Mouse (Mus musculus) layer of hippocampus, postnatal 14 days (tissue): ENCODE data around the gene Msl1. TPM values are rescaled to one million over a fixed set of nuclear protein-coding genes. Genes with fewer than 3 reads are reported as not detected.
"Not testable (repeated sequence)": the region's sequence is repeated elsewhere in the genome, so short reads cannot be mapped to it uniquely, and the experiment has no call there.

Experiments used
- DNase-seq, 2 experiments: peaks; one replicate each; pipeline ENCODE4 v3.0.0; 2021 to 2022; ENCODE audit warnings: low spot score in 2 of 2, mixed read lengths in 1 of 2
- total RNA-seq, 2 experiments: library from RNA; stranded (reverse); gene quantifications; 2 replicates each; pipeline ENCODE4 v1.2.3; 2021

The Msl1 gene
- total RNA-seq, 2 experiments from 2014 or later: 149 to 161 TPM

DNA sequence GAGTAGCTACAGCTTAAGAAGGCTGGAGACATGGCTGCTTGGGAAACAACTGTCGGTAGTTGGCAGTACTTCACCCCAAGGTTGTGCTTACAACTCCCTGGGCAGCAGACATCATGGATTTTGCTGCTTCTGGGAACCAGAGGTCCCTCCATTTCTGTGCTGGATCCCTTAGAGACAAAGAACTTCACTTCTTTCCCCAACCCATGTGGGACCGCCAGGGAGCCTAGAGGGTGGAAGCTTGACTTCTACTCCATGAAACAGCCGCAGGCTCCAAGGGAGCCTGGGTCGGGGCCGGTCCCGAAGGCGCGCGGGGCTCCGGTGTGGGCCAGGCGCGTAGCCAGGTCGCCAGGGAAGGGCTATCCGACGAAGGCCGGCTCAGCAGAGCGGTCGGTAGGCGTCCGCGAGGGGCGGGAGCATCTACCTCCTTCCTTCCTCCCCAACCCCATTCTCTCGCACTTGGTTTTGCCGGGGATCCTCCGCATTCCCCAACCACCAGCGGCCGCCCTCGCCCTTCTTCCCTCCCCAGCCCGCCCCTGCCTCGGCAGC is 774 bp upstream of the Msl1 start:
- peak in 1 of 2 experiments; percentile 84 for DNase-seq

DNA sequence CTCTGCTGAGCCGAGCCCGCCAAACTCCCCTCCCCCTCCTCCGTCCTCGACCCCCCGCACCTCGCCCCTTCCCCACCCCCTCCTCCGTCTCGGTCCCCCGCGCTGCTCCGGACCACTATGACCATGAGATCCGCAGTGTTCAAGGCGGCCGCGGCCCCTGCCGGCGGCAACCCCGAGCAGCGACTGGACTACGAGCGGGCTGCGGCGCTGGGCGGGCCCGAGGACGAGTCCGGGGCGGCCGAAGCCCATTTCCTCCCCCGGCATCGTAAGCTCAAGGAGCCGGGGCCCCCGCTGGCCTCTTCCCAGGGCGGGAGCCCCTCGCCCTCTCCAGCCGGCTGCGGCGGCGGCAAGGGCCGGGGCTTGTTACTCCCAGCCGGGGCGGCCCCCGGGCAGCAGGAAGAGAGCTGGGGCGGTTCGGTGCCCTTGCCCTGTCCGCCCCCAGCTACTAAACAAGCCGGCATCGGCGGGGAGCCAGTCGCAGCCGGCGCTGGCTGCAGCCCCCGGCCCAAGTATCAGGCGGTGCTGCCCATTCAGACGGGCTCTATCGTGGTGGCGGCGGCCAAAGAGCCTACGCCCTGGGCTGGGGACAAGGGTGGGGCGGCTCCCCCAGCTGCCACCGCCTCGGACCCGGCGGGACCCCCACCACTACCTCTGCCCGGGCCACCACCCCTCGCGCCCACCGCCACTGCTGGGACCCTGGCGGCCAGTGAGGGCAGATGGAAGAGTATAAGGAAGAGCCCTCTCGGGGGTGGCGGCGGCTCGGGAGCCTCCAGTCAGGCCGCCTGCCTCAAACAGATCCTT is 598 bp downstream of the Msl1 start:
- no peak for DNase-seq

DNA sequence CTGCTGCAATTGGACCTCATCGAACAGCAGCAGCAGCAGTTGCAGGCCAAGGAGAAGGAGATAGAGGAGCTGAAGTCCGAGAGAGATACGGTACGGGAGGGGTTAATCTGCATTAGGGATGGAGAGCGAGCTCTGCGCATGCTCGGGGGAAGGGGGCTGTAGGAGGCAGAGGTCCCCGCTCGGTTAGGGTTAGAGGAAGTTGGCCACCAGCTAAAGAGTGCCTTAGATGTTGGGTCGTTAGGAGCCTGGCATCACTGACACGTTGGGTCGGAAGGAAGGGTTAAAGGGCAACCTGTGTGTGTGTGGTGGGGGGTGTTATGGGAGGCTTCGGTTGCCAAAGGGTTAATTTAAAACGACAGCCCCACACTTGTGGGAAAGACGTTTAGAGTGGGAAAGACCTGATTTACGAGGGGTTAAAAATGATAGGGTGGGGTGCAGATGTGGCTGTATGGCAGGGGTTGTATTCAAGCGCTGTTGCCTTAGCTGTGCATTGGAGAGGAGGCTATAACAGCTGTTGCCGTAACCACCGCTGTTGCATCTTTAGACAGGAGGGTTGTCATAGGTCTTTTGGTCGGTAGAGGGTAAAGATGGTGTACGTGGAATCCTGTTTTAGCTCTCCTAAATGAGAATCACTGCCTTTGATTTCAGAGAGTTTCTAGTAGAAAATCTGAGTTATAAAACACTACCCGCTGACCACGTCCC is 1.4 kb downstream of the Msl1 start:
- peak; percentile 87 to 88 for DNase-seq

GRCm38 (mm10) chr11:98797306-98797705 is 2.0 kb downstream of the Msl1 start:
- DNase-seq: peak in 1 of 2 experiments; percentile 26

DNA sequence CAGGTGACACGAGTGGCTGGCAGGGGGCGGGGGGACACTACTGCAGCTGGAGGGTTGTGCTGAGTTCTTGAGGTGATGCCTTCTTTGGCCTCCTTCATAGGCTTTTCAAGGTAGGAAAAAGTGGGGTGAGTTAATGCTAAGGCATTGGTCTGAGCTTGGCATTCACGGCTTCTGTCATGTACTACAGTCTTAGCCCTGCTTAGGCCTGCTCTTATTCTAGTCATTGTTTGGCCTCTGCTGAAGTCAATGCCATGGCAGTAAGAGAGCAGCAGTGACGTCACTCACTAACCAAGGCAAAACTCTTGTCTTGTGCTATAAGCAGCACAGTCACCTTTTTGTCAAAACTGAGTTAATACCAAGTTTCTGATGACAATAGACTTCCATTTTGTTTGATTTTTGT is 2.6 kb downstream of the Msl1 start:
- no peak for DNase-seq

- DNase-seq: no peak
Observed at GRCm38 (mm10) chr11:98804605-98805004, 9.3 kb downstream of the Msl1 start, which contains the start of gene Casc3. Gene Casc3, plus strand, starts transcription at chr11:98804905.

- DNase-seq: no peak
Observed at GRCm38 (mm10) chr11:98808417-98808816, 13.1 kb downstream of the Msl1 start.

- peak; percentile 97 to 99 for DNase-seq
Observed at GRCm38 (mm10) chr11:98809457-98810290, 14.4 kb downstream of the Msl1 start.

- DNase-seq: no peak
Observed at GRCm38 (mm10) chr11:98810686-98811085, 15.4 kb downstream of the Msl1 start.

DNA sequence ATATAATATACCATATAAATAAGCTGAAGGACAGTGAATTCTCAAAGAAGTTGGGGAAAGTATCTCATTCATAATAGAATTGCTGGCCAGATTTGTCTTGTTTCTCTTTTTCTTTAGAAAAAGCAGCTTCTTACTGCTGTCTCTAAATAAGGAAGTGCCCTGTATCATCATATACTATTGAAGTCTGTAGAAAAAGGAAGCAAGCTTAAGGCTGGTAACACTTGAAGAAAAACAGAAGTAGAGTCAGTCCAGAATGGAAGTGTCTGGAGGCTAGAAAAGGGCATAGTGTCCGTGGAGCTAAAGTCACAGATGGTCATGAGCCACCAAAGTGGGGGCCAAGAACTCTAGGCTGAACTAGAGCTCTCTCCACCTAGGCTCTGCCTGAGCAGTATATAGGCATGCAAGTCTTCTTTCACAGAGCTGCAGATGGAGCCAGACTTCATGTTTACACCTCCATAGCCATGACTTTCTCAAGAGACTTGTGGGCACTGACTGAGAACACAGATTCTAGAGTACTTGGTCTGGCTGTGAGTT is 21.5 kb downstream of the Msl1 start:
- DNase-seq: no peak

- DNase-seq: no peak
Observed at GRCm38 (mm10) chr11:98820968-98821367, 25.7 kb downstream of the Msl1 start.

- DNase-seq: not testable (repeated sequence)
Observed at GRCm38 (mm10) chr11:98826071-98826470, 30.8 kb downstream of the Msl1 start.

GRCm38 (mm10) chr11:98827877-98828276 is 32.6 kb downstream of the Msl1 start:
- DNase-seq: no peak

GRCm38 (mm10) chr11:98829091-98829775 is 33.9 kb downstream of the Msl1 start:
- DNase-seq: no peak

DNA sequence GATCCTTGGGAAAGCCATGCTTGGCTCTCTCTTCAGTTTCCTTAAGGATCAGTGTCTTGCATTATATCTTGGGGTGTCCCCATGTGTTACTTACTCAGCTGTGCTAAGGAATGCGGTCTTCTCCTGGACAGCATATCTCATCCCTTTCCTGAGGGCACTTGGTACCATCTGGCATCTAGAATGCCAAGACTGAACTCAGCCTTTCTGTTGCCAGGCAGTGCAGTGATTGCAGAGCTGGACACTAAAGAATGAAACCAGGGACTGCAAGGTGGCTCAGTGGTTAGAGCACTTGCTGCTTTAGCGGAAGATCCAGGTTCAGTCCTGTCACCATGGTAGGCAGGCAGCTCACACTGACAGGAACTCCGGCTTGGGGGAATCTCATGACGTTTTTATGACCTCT is 34.6 kb downstream of the Msl1 start:
- DNase-seq: no peak

DNA sequence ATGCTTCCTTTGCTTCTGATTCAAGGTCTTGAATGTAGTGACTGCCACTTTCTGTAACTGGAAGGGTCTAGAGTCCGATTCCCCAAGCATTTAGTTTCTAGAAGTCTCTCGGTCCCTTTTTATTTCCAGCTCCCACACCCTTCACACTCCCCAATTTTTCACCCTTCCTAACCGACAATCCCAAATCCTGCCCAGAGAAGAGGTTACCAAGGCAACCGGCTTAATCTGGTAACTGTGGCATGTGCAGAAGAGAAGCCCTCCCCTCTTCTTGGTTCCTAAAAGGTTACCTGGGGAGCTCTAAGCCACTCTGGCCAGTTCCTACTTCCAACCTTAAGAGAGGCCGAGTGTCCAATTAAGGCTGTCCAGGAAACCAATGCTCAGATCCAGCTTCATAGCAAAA is 40.0 kb downstream of the Msl1 start:
- DNase-seq: peak; percentile 65 to 75

- DNase-seq: peak; percentile 63 to 70
Observed at GRCm38 (mm10) chr11:98835725-98836124, 40.4 kb downstream of the Msl1 start.

- DNase-seq: no peak
Observed at GRCm38 (mm10) chr11:98836128-98836527, 40.8 kb downstream of the Msl1 start.

DNA sequence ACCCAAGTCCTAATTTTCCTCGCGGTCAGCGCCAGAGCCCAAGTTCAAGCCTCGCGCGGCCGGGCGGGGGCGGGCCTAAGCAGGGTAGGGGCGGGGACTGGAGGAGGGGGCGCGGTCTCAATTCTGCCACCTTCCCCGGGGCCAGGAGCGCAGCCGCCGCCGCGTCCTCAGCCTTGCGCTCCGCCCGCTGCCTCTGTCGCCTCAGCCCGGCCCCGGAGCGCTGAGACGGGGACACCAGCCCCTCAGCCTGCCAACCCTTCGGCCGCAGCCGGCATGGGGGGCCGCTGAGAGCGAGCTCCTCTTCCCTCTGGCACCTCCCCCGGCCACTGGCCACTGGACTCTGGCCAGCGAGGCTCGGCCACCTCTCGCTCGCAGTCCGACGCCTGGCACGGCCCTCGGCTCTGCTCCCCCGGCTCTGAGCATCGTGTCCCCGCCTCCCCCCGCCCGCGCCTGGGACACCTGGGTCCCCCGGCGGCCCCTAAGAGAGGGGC is 41.4 kb downstream of the Msl1 start, which contains the start of gene Rapgefl1:
Gene Rapgefl1, plus strand, starts transcription at position 135 of the 491 bp plus-strand sequence.
- peak; percentile 79 to 80 for DNase-seq

GRCm38 (mm10) chr11:98837231-98837704 is 42.0 kb downstream of the Msl1 start:
- no peak for DNase-seq
